Mouse (Mus musculus): ENCODE measurements around the gene Prss50. TPM values are rescaled to one million over a fixed set of nuclear protein-coding genes. Genes with fewer than 3 reads are reported as not detected.
A peak's percentile ranks its signal among the peaks of the same experiment; 100 is the strongest.

Gene Prss50
- total RNA-seq, 2 experiments from 2014 or later = 0.58 TPM; not detected in 1

DNA sequence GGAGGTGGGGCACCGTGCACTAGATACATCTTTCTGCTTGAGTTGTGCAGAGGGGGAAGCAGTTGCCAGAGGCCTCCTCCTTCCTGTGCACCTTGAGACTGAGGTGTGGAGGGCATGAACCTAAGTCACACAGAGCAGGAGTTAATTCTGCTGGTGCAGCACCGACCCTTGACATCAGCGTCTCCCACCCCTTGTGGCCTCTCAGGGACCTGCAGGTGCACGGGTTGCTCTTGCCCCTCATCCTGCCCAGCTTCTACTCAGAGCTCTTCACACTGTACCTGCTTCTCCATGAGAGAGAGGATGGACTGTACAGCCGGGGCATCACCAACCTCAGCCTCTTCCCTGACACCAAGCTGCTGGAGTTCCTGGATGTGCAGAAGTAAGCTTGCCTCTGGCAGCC lies 37.7 kb downstream of the Prss50 start:
- intact Hi-C loops (cut with DNase I) = no loop called here
- no peak for DNase-seq (ENCODE audit: extremely low spot score in 1 of 2, low spot score in 2 of 2)

GRCm38 (mm10) chr9:110895994-110896393 lies 38.2 kb downstream of the Prss50 start:
- DNase-seq (ENCODE audit: extremely low spot score in 1 of 2, low spot score in 2 of 2) = no peak
- intact Hi-C loops (cut with DNase I) = no loop called here

- DNase-seq (ENCODE audit: extremely low spot score in 1 of 2, low spot score in 2 of 2) = no peak
These were observed 38.8 kb downstream of the Prss50 start for GRCm38 (mm10) chr9:110896595-110896994.

DNA sequence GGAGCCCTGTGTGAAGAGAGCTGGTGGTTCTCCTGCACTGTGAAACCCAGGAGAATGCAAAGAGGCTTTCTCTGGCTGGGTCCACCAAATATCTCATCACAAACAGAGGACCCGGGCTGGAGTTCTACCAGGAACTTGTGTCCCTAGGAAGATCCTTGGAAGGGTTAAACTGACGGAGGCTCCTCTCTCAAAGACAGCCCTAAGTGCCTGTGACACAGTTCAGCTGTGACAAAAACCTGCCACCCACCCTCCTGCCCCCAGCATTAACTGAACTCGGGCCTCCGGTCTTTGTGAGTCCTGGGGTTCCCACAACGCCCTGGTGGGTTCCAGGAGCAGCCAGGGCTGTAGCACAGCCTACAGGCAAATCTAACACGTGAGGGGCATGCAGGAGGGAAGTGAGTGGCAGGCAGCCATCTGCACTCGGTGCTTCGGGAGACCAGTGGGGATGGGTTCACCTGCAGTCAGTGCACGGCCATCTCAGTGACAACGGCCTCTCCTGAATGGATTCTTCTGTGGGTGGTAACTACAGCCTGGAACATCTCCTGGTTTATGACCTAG lies 41.8 kb downstream of the Prss50 start:
- intact Hi-C loops (cut with DNase I) = no loop called here
- DNase-seq (ENCODE audit: extremely low spot score in 1 of 2, low spot score in 2 of 2) = no peak

More at GRCm38 (mm10) chr9:110896595-110896994, 38.8 kb downstream of the Prss50 start:
- intact Hi-C loops (cut with DNase I) = no loop called here

DNA sequence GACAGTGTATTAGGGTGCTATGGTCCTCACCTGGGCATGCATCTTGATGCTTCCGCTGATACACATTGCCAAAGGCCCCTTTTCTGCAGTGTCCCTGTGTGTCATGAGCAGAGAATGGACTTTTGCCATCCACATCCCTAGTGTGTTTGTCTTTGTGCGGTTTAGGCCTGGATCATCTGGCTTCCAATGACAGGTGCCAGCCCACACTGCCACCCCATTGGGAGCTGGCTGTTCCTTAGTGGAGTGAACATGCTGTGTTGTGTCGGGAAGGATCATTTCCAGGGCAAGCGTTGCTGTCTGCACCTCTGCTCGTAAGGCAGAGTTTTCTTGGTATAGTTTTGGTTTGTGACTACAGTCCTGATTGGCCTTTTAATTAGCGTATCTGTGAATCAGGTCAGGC lies 43.4 kb downstream of the Prss50 start:
- intact Hi-C loops (cut with DNase I) = no loop called here
- DNase-seq (ENCODE audit: extremely low spot score in 1 of 2, low spot score in 2 of 2) = no peak

DNA sequence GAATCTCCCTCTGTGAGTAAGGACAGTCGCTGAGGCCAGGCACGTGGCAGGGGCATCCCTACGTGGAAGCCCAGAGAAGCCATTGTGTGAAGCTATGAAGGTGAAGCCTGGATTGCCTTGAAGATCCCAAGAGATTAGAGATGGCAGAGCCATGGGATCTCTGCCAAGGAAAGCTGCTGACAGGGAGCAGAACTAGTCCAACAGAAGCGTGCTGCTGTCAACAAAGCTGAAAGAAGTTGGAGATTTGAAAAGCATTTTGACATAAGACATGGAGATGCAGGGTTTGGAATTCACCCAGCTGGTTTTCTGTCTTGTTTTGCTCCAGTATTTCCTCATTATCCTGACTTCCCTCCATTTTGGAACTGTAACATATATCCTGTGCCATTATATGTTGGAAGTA lies 44.5 kb downstream of the Prss50 start:
- DNase-seq (ENCODE audit: extremely low spot score in 1 of 2, low spot score in 2 of 2) = peak in 1 of 2 experiments; percentile 12
- intact Hi-C loops (cut with DNase I) = no loop called here

DNA sequence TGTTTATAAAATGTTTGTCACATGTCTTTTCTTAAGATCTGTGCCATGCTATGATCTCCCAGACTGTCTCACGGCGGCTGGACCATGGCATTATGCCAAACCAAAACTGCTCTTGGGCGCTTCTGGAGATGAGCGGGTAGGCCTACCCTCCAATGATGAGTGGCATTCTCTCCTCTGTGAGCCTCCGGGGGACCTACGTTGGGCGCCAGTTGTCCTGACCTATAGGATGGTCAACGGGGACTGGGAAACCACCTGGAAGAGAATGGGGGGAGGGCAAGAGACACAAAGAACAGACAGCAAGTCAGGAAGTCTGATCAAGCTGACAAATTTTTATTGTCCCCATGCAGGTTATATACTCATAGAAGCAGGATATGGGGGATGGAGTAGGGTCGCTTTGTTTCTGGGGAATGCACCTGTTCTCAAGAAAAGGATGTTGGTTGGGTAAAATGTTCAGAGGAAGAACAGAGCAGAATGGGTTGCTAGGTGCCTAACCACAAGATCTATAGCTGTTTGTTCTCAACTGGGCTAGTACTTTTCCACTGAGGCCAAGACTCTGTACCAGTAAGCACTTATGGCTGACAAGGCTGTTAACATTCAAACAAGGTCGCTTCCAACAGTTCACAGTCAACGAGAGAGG lies 49.6 kb downstream of the Prss50 start:
- intact Hi-C loops (cut with DNase I) = no loop called here
- no peak for DNase-seq (ENCODE audit: extremely low spot score in 1 of 2, low spot score in 2 of 2)

DNA sequence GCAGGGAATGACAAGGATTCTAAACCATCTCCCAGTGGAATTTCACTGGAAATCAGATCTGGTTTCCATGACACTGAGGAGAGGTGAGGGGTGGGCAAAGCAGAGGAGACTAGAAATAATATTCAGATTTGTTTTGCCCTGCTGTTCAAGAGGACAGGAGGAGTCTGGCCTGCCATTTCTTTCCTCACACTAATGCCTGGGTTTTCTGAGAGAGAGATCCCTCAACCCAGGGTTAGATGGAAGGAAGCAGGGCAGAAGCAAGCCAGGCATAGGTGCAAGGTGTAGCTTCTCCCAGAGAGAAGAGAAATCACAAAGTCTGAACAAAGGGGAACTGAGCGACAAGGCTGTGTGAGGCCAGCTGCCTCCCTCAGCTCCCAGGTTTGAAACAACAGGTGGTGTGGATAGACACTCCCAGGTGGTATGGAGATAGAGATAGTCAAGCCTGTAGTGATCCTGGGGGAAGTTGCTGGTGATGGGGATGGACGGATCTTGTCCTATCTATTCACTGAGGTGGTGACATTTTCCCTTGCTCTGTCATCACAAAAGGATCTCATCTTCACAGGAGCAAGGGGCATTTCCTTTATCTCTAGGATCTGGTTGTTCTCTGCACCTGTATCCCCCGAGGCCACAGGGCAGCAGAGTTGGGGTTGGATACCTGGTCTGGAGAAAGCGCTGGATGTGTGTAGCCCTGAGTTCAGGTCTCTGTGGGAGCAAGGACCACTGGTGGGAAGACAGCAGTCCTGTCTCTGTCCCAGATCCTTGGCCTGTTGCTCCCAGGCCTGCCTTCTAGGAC lies 50.3 kb downstream of the Prss50 start:
- intact Hi-C loops (cut with DNase I) = no loop called here
- DNase-seq (ENCODE audit: extremely low spot score in 1 of 2, low spot score in 2 of 2) = no peak

DNA sequence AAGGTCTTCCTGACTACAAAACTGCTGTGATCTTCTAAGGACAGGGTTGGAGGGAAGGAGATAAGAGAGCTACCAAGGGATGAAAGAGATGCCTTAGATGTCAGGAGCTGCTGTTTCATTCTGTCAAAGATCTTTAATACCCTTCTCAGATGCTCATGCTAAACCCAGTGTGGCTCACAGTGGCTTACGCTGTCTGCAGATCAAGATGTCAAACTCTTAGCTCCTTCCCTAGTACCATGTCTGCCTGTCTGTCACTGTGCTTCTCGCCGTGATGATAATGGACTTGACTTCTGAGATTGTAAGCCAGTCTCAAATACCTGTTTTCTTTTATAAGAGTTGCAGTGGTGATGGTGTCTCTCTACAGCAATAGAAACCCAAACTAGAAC lies 50.9 kb downstream of the Prss50 start:
- DNase-seq (ENCODE audit: extremely low spot score in 1 of 2, low spot score in 2 of 2) = no peak
- intact Hi-C loops (cut with DNase I) = no loop called here

GRCm38 (mm10) chr9:110909371-110909967 lies 51.7 kb downstream of the Prss50 start:
- intact Hi-C loops (cut with DNase I) = no loop called here
- DNase-seq (ENCODE audit: extremely low spot score in 1 of 2, low spot score in 2 of 2) = no peak

Other genes starting within 250 kb of the Prss50 start
- 1 to 10 TPM; 1.0 to 2.0 TPM for gene Nradd, start 233.5 kb upstream of the Prss50 start, total RNA-seq (2021)
- gene Nbeal2, start 203.8 kb upstream of the Prss50 start, total RNA-seq (2021) = 10 to 100 TPM; 12.6 to 12.7 TPM
- gene Ccdc12, start 201.5 kb upstream of the Prss50 start, total RNA-seq (2021) = 10 to 100 TPM; 43.6 to 44.0 TPM
- gene Myl3, start 116.1 kb upstream of the Prss50 start, total RNA-seq (2021) = under 1 TPM; 0.39 to 0.56 TPM
- gene Pth1r, start 110.8 kb upstream of the Prss50 start, total RNA-seq (2021) = 1 to 10 TPM; 9.1 to 9.3 TPM
- gene Prss42, start 59.8 kb upstream of the Prss50 start, total RNA-seq (2021) = not detected
- not detected for gene Prss44, start 44.0 kb upstream of the Prss50 start, total RNA-seq (2021)
- gene Prss43, start 31.3 kb upstream of the Prss50 start, total RNA-seq (2021) = under 1 TPM; 0.14 to 0.28 TPM
- gene Prss45, start 23.4 kb upstream of the Prss50 start, total RNA-seq (2021) = under 1 TPM; 0.28 to 0.79 TPM
- gene Prss46, start 13.5 kb upstream of the Prss50 start, total RNA-seq (2021) = not detected
- gene Als2cl, start 21.9 kb downstream of the Prss50 start, total RNA-seq (2021) = 1 to 10 TPM; 7.8 to 8.4 TPM
- gene Tmie, start 22.1 kb downstream of the Prss50 start, total RNA-seq (2021) = 1 to 10 TPM; 4.7 to 5.5 TPM
- gene Fam240a, start 58.9 kb downstream of the Prss50 start, total RNA-seq (2021) = not detected
- under 1 TPM in 1 of 2 experiments, not detected in 1; 0.39 TPM for gene Tdgf1, start 88.2 kb downstream of the Prss50 start, total RNA-seq (2021)
- 1 to 10 TPM in 1 of 2 experiments, under 1 TPM in 1; 0.92 to 1.6 TPM for gene Lrrc2, start 93.6 kb downstream of the Prss50 start, total RNA-seq (2021)
- under 1 TPM; 0.47 to 0.63 TPM for gene Rtp3, start 132.6 kb downstream of the Prss50 start, total RNA-seq (2021)
- gene Ltf, start 161.3 kb downstream of the Prss50 start, total RNA-seq (2021) = under 1 TPM in 1 of 2 experiments, not detected in 1; 0.57 TPM
- under 1 TPM; 0.85 to 0.86 TPM for gene Ccrl2, start 199.6 kb downstream of the Prss50 start, total RNA-seq (2021)

All from left cerebral cortex, postnatal 10 days (tissue).